Mouse (Mus musculus) MEL (cell line): ENCODE data around the gene Sox5.

Source experiments
- CTCF ChIP-seq, 3 experiments: IDR thresholded peaks in 2 of 3; conservative IDR thresholded peaks in 1 of 3; 2 replicates each; pipeline ENCODE4 v1.5.1; 2011 to 2012; ENCODE audit warnings: low read length in 3 of 3, low read depth in 2 of 3, mild to moderate bottlenecking in 2 of 3, improper control_type of control experiment in 1 of 3, inconsistent platforms in 1 of 3, mixed read lengths in 1 of 3, moderate library complexity in 1 of 3; ENCODE audit not compliant: control insufficient read depth in 1 of 3, insufficient read depth in 1 of 3, poor library complexity in 1 of 3, severe bottlenecking in 1 of 3
- EP300 ChIP-seq, 2 experiments: IDR thresholded peaks; 2 replicates each; pipeline ENCODE4 v1.6.1; 2011; ENCODE audit warnings: improper control_type of control experiment in 2 of 2, low read length in 2 of 2, low read depth in 1 of 2, mild to moderate bottlenecking in 1 of 2
- ETS1 ChIP-seq: IDR thresholded peaks from 2 replicates; pipeline ENCODE4 v1.6.1; 2012; ENCODE audit warnings: low read depth, mild to moderate bottlenecking, inconsistent platforms, low read length, improper control_type of control experiment, moderate library complexity
- HCFC1 ChIP-seq: IDR thresholded peaks from 2 replicates; pipeline ENCODE4 v1.6.1; 2012; ENCODE audit warnings: low read depth, mild to moderate bottlenecking, inconsistent platforms, low read length, improper control_type of control experiment, moderate library complexity
- MAX ChIP-seq: IDR thresholded peaks from 2 replicates; pipeline ENCODE4 v1.6.1; 2011; ENCODE audit warnings: low read length, improper control_type of control experiment
- MXI1 ChIP-seq: IDR thresholded peaks from 2 replicates; pipeline ENCODE4 v1.6.1; 2011; ENCODE audit warnings: mild to moderate bottlenecking, low read depth, low read length, improper control_type of control experiment
- POLR2A ChIP-seq, 2 experiments: IDR thresholded peaks; 2 replicates each; pipeline ENCODE4 v1.6.1; 2011 to 2012; ENCODE audit warnings: low read length in 2 of 2, mild to moderate bottlenecking in 2 of 2, control low read depth in 1 of 2, improper control_type of control experiment in 1 of 2, low read depth in 1 of 2, moderate library complexity in 1 of 2; ENCODE audit not compliant: control insufficient read depth in 1 of 2, insufficient read depth in 1 of 2, poor library complexity in 1 of 2
- USF1 ChIP-seq: IDR thresholded peaks from 2 replicates; pipeline ENCODE4 v1.6.1; 2014; ENCODE audit warnings: low read depth, mild to moderate bottlenecking, inconsistent platforms, low read length, improper control_type of control experiment, moderate library complexity
- ZC3H11A ChIP-seq: IDR thresholded peaks from 2 replicates; pipeline ENCODE4 v1.6.1; 2012; ENCODE audit warnings: low read depth, mild to moderate bottlenecking, inconsistent platforms, low read length, improper control_type of control experiment

GRCm38 (mm10) chr6:144236581-144236980, 545.2 kb downstream of the Sox5 start:
- TF ChIP-seq ZC3H11A (no peak), CTCF (IDR thresholded peaks at IDR 0.05 in 2 of 3, conservative IDR thresholded peaks at IDR 0.05 in 1 of 3; ENCODE audit: control insufficient read depth in 1 of 3, insufficient read depth in 1 of 3, low read depth in 2 of 3, low read length in 3 of 3, poor library complexity in 1 of 3, severe bottlenecking in 1 of 3) (no peak), POLR2A (IDR thresholded peaks at IDR 0.05; ENCODE audit: control insufficient read depth in 1 of 2, insufficient read depth in 1 of 2, low read depth in 1 of 2, low read length in 2 of 2, poor library complexity in 1 of 2) (no peak), MXI1 (no peak), HCFC1 (no peak), EP300 (IDR thresholded peaks at IDR 0.05; ENCODE audit: low read depth in 1 of 2, low read length in 2 of 2) (no peak), MAX (no peak), USF1 (no peak), ETS1 (no peak)
